Mouse (Mus musculus) erythroblast, embryonic 14.5 days (primary cell): ENCODE results near the gene Nipal4. TPM values are rescaled to one million over a fixed set of nuclear protein-coding genes. Genes with fewer than 3 reads are reported as not detected.

ENCODE experiments used
- H3K27me3 ChIP-seq: 2 replicates; pipeline ENCODE4 v1.6.1; 2012; ENCODE audit warnings: inconsistent platforms; ENCODE audit not compliant: control insufficient read depth
- H3K36me3 ChIP-seq: 2 replicates; pipeline ENCODE4 v1.6.1; 2012; ENCODE audit warnings: mild to moderate bottlenecking, inconsistent platforms; ENCODE audit not compliant: control insufficient read depth
- H3K4me1 ChIP-seq: 2 replicates; pipeline ENCODE4 v1.6.1; 2012; ENCODE audit warnings: inconsistent platforms; ENCODE audit not compliant: control insufficient read depth
- H3K4me3 ChIP-seq: replicated peaks from 2 replicates; pipeline ENCODE3; 2012; ENCODE audit warnings: moderate library complexity, mild to moderate bottlenecking, inconsistent platforms
- H3K9me3 ChIP-seq: 2 replicates; pipeline ENCODE4 v1.6.1; 2012; ENCODE audit warnings: low read length, inconsistent platforms, mixed read lengths; ENCODE audit not compliant: control insufficient read depth
- GATA1 ChIP-seq: IDR thresholded peaks from 2 replicates; pipeline ENCODE4 v1.6.1; 2012; ENCODE audit warnings: low read length, inconsistent platforms, mixed read lengths
- TAL1 ChIP-seq: IDR thresholded peaks from 3 replicates; pipeline ENCODE4 v1.6.1; 2012; ENCODE audit warnings: low read length, inconsistent platforms, mixed read lengths
- polyA plus RNA-seq: library from polyadenylated mRNA; stranded (reverse); fragments of >175 nt; gene quantifications from 2 replicates; pipeline ENCODE4 v1.2.3, GENCODE M21; 2012

The Nipal4 gene
- polyA plus RNA-seq: not detected in 2 replicates

- Histone ChIP-seq H3K4me3 (peak within 1 kb of the TSS; percentile 11), H3K27me3 (peaks cover 31% of the 10 kb centered on the region), H3K36me3 (no peaks in the 10 kb centered on the region), H3K4me1 (no peaks in the 10 kb centered on the region), H3K9me3 (no peaks in the 10 kb centered on the region)
- TF ChIP-seq TAL1 (no peak), GATA1 (no peak)
Measured at GRCm38 (mm10) chr11:46165866-46166585, at the start of gene Nipal4. Gene Nipal4, minus strand, starts transcription at chr11:46166508.

GRCm38 (mm10) chr11:46215354-46215753, 49.0 kb upstream of the Nipal4 start:
- Histone ChIP-seq H3K27me3 (no peaks in the 10 kb centered on the region), H3K9me3 (no peaks in the 10 kb centered on the region), H3K4me1 (no peaks in the 10 kb centered on the region), H3K36me3 (no peaks in the 10 kb centered on the region), H3K4me3 (no peak overlapping the region)
- TF ChIP-seq TAL1: no peak
- no peak for TF ChIP-seq GATA1

DNA sequence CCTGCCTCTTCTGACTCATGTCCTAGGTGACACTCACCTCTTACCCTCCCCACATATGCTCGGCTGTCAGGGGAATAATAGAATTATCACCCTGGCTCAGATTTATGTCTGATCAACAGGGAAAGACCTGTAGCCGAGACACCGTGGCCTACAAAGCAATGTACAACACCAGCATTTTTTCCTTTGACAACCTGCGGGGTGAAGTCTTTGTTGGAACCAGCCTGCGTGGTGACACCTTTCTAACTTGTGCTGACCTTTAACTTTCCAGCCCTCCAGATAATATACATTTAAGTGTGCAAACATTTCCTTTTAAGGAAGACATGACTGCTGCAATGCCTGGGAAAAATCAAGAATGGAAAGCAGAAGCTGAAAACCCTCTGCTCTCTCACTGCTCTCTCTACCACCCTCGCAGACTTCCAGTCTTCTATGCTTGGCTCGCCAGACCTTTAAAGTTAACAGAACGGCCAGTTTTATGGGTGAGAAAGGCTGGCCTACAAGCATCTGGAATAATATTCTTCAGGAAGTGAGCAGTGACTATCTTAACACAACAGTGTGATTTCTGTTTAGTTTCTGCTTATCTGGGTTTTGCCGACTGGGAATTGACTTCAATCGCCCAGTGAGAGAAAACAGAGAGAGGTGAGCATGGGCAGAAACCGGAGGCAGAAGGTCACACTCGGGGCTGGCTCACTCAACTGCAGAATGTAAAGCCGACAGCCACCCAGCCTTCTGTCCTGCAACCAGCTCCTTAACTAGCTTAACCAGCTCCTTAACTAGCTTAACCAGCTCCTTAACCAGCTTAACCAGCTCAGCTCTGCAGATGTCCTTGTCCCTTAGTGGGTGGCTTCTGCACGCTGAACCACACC, 48.3 kb upstream of the Nipal4 start:
- Histone ChIP-seq H3K4me3 (no peak overlapping the region), H3K36me3 (no peaks in the 10 kb centered on the region), H3K27me3 (no peaks in the 10 kb centered on the region), H3K4me1 (no peaks in the 10 kb centered on the region), H3K9me3 (no peaks in the 10 kb centered on the region)
- TF ChIP-seq GATA1: no peak
- no peak for TF ChIP-seq TAL1

- H3K27me3 ChIP-seq: no peaks in the 10 kb centered on the region
- no peak overlapping the region for H3K4me3 ChIP-seq
- no peaks in the 10 kb centered on the region for H3K9me3 ChIP-seq
- no peaks in the 10 kb centered on the region for H3K4me1 ChIP-seq
- no peaks in the 10 kb centered on the region for H3K36me3 ChIP-seq
- TF ChIP-seq GATA1 (no peak), TAL1 (no peak)
Measured at GRCm38 (mm10) chr11:46213844-46214243, 47.5 kb upstream of the Nipal4 start.

GRCm38 (mm10) chr11:46211858-46212257, 45.5 kb upstream of the Nipal4 start:
- H3K36me3 ChIP-seq: no peaks in the 10 kb centered on the region
- H3K27me3 ChIP-seq: no peaks in the 10 kb centered on the region
- H3K9me3 ChIP-seq: no peaks in the 10 kb centered on the region
- no peaks in the 10 kb centered on the region for H3K4me1 ChIP-seq
- H3K4me3 ChIP-seq: no peak overlapping the region
- TF ChIP-seq GATA1 (no peak), TAL1 (no peak)

GRCm38 (mm10) chr11:46209884-46210283, 43.6 kb upstream of the Nipal4 start:
- Histone ChIP-seq H3K4me1 (no peaks in the 10 kb centered on the region), H3K36me3 (no peaks in the 10 kb centered on the region), H3K4me3 (no peak overlapping the region), H3K27me3 (no peaks in the 10 kb centered on the region), H3K9me3 (no peaks in the 10 kb centered on the region)
- TF ChIP-seq GATA1: no peak
- no peak for TF ChIP-seq TAL1

GRCm38 (mm10) chr11:46205639-46206409, 39.5 kb upstream of the Nipal4 start:
- no peak for TF ChIP-seq TAL1
- TF ChIP-seq GATA1: no peak
- Histone ChIP-seq H3K9me3 (no peaks in the 10 kb centered on the region), H3K4me1 (no peaks in the 10 kb centered on the region), H3K36me3 (no peaks in the 10 kb centered on the region), H3K4me3 (no peak overlapping the region), H3K27me3 (no peaks in the 10 kb centered on the region)

DNA sequence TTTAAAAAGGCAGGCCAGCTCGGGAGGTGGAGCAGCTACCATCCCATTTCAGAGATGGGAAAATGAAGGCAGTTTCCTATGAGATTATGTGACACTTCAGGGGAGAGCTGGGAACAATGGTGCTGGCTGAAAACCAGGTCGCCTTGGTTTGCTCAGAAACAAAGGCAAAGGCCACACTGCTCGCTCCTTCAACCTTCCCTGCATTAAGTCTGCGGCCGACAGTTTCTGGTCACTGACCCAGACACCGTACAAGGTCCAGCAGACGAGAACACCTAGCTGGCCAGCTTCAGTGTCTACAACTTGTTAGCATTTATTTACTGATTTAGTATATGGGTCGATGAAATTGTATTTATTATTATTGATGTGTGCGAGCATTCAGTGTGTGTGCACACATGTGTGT, 38.5 kb upstream of the Nipal4 start:
- Histone ChIP-seq H3K9me3 (no peaks in the 10 kb centered on the region), H3K27me3 (no peaks in the 10 kb centered on the region), H3K36me3 (no peaks in the 10 kb centered on the region), H3K4me3 (no peak overlapping the region), H3K4me1 (no peaks in the 10 kb centered on the region)
- no peak for TF ChIP-seq TAL1
- TF ChIP-seq GATA1: no peak

DNA sequence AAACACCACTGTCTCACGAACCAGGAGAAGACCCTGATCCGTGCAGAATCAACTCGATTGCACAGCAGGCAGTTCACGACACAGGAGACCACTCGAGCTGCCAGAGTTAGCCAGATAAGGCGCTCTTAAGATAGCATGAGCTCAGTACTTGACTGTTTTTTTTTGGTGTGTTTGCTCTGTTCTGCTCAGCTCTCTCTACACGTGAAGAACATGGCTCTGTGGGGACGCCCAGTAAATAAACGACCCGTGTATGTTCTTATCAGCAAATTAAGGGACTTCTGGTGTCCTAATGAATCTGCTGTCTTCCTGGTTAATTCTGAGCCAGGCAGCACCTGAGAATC, 36.2 kb upstream of the Nipal4 start:
- H3K4me1 ChIP-seq: no peaks in the 10 kb centered on the region
- H3K27me3 ChIP-seq: no peaks in the 10 kb centered on the region
- TF ChIP-seq GATA1 (no peak), TAL1 (no peak)
- no peak overlapping the region for H3K4me3 ChIP-seq
- no peaks in the 10 kb centered on the region for H3K36me3 ChIP-seq
- H3K9me3 ChIP-seq: no peaks in the 10 kb centered on the region
